Mouse (Mus musculus) forebrain, embryonic 10.5 days (tissue): Measurements from ENCODE around the gene Chrng. TPM values are rescaled to one million over a fixed set of nuclear protein-coding genes. Genes with fewer than 3 reads are reported as not detected.

ENCODE experiments used
- DNase-seq: peaks from one replicate; pipeline ENCODE4 v3.0.0-alpha.2; 2017; ENCODE audit warnings: low spot score; ENCODE audit errors: extremely low spot score
- H3K27ac ChIP-seq: fragments of 300-500 bp; sonication (generic); 2 replicates; pipeline ENCODE4 v1.5.1; 2016; ENCODE audit warnings: mild to moderate bottlenecking
- H3K27me3 ChIP-seq: fragments of 300-500 bp; sonication (generic); 2 replicates; pipeline ENCODE4 v1.6.1; 2016; ENCODE audit warnings: mild to moderate bottlenecking; ENCODE audit not compliant: poor library complexity, severe bottlenecking
- H3K36me3 ChIP-seq: fragments of 300-500 bp; sonication (generic); replicated peaks from 2 replicates; pipeline ENCODE4 v1.6.1; 2016; ENCODE audit warnings: mild to moderate bottlenecking, moderate library complexity
- H3K4me1 ChIP-seq: fragments of 300-500 bp; sonication (generic); 2 replicates; pipeline ENCODE4 v1.6.1; 2016
- H3K4me3 ChIP-seq: fragments of 300-500 bp; sonication (generic); 2 replicates; pipeline ENCODE4 v1.5.1; 2016; ENCODE audit warnings: mild to moderate bottlenecking, moderate library complexity
- H3K9me3 ChIP-seq: fragments of 300-500 bp; sonication (generic); 2 replicates; pipeline ENCODE4 v1.6.1; 2016; ENCODE audit warnings: mild to moderate bottlenecking, moderate library complexity
- WGBS: fragments of 180-500 bp; shearing (Covaris S2); methylation state at CpG from one replicate; pipeline ENCODE4 v1.1.7; 2016; 5-methylcytosine and 5-hydroxymethylcytosine counted together
- polyA plus RNA-seq: library from polyadenylated mRNA; unstranded; fragments of >200 nt; fragmentation: Nextera tagmentation; extraction: Ambion mirVana; gene quantifications from 2 replicates; pipeline ENCODE4 v1.2.1, GENCODE M21; 2016

The Chrng gene
- polyA plus RNA-seq, 1 experiment from 2014 or later: 0.36 TPM

DNA sequence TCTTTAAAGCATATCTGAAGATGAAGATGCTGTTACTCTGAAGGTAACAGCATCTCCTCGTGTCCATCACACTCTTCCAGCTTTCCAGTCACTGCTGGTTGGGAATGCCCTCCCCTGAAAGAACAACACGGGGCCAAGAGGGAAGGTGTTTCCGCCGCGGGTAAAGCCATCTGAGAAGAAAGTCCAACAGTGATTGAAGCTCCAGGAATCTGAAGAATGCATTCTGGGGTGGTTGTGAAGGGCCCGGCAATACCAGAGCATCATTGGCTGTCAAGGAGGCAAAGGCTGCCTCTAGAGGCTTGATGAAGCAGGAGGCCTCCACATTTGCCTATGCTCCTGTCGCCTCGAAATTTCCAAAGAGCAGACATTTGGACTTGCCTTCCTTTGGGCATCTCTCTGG, 34.6 kb downstream of the Chrng start:
- WGBS: 86% methylated on average over 8 of the region's 8 CpGs
- no peak for DNase-seq
- Histone ChIP-seq H3K27me3 (no peaks in the 10 kb centered on the region), H3K27ac (no peak overlapping the region), H3K4me1 (no peaks in the 10 kb centered on the region), H3K4me3 (no peak overlapping the region), H3K36me3 (peaks cover 63% of the 10 kb centered on the region), H3K9me3 (no peaks in the 10 kb centered on the region)

DNA sequence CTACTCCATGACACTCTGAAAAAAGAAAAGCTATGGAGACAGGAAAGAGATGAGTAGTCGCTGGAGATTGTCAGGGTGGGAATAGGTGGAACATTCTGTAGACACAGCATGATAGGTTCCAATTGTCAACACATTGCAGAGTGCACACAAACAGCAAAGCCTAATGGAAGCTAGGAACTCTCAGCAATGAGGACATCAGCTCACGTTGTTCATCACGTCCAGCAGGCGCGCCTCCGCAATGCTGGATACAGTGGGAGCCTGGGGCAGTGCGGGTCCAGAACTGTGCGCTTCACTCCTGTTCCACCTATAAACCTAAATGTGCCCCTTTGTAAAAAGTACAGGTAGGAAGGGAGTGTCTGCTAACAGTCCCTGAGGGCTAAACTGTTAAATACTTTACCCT, 38.6 kb downstream of the Chrng start:
- Histone ChIP-seq H3K4me3 (no peak overlapping the region), H3K4me1 (peaks cover 6% of the 10 kb centered on the region; the same call in 1 of the 2 replicates), H3K36me3 (peaks cover 23% of the 10 kb centered on the region), H3K27me3 (no peaks in the 10 kb centered on the region), H3K9me3 (no peaks in the 10 kb centered on the region), H3K27ac (no peak overlapping the region)
- 93% methylated on average over 8 of the region's 8 CpGs for WGBS
- DNase-seq: no peak

GRCm38 (mm10) chr1:87245430-87245829, 41.0 kb downstream of the Chrng start:
- WGBS: 61% methylated on average over 1 of the region's 1 CpGs
- Histone ChIP-seq H3K36me3 (peaks cover 3% of the 10 kb centered on the region; the same call in 1 of the 2 replicates), H3K9me3 (no peaks in the 10 kb centered on the region), H3K4me3 (no peak overlapping the region), H3K27ac (no peak overlapping the region), H3K27me3 (no peaks in the 10 kb centered on the region), H3K4me1 (peaks cover 6% of the 10 kb centered on the region; the same call in 1 of the 2 replicates)
- DNase-seq: no peak

DNA sequence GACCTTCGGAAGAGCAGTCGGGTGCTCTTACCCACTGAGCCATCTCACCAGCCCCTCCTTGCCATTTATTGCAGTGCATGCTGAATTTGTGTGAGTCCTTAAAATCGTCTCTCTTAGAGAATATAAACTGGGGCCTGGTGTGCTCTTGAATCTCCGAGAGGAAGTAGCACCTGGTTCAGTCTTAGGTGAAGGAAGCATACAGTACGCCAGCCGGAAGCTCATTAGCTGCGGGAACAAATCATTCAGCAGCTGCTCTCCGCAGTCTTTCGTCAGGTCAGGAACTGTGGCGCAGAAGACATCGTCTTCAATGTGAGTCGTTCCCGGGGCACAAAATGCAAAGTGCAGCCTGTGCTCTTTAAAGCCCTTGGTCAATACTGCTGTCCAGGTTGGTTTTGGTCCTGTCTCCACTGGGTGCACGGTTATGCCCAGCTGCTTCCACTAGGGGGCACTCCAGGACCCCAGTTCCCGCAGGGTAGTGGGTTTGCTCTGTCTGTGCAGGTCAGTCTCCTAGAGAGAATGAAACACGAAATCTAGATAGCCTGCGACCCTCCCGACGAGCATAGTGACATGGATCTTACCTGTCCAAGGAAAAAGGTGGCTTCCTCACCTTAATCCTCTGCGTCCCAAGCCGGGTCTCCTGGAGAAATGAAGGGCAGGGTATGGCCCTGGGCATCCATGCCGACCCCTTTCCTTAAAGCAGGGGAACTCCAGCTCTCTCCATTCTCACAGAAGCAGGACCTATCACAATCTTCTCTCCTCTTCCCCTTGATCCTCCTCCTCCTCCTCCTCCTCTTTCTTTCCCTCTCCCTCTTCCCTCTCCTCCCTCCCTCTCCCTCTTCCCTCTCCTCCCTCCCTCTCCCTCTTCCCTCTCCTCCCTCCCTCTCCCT, 41.7 kb downstream of the Chrng start:
- DNase-seq: peak; percentile 83

DNA sequence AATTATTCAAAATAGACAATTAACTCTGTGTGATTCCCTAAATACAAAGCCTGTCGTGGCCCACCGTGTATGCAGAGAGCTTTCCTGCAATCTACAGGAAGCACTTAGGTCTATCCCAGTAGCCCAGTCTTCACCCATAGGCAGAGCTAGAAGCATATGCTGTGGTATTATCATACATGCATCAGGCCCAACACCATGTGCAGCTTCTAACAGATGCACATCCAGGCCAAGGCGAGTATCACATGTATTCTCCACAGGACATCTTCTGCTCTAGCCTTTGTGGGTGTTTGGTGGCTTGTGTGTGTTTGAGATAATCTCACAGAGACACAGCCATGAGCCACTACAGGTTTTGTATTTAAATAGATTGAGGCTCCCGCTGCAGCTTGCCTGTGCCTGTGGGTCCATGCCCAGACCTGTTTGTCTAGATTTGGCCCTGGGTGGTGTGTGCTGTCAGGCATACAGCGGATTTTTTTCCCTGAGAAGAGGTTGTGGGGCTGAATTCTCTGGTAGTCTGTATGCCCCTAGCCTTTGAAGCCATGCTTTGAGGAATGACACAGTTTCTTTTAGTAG, 47.7 kb downstream of the Chrng start:
- Histone ChIP-seq H3K27me3 (0 out of 2 replicates have a peak, but pooled peaks cover 5% of the 10 kb centered on the region), H3K4me1 (peaks cover 5% of the 10 kb centered on the region; the same call in 1 of the 2 replicates), H3K9me3 (no peaks in the 10 kb centered on the region), H3K4me3 (no peak overlapping the region), H3K36me3 (no peaks in the 10 kb centered on the region), H3K27ac (no peak overlapping the region)
- WGBS: 66% methylated on average over 5 of the region's 5 CpGs
- no peak for DNase-seq

More for the DNA sequence above, 41.7 kb downstream of the Chrng start:
- Histone ChIP-seq H3K36me3 (no peaks in the 10 kb centered on the region), H3K9me3 (no peaks in the 10 kb centered on the region), H3K4me3 (peak overlapping the region; percentile 24; the same call in 1 of the 2 replicates), H3K4me1 (peaks cover 6% of the 10 kb centered on the region; the same call in 1 of the 2 replicates), H3K27me3 (no peaks in the 10 kb centered on the region), H3K27ac (peak overlapping the region; percentile 35; the same call in 1 of the 2 replicates)
- WGBS: 28% methylated on average over 22 of the region's 22 CpGs

DNA sequence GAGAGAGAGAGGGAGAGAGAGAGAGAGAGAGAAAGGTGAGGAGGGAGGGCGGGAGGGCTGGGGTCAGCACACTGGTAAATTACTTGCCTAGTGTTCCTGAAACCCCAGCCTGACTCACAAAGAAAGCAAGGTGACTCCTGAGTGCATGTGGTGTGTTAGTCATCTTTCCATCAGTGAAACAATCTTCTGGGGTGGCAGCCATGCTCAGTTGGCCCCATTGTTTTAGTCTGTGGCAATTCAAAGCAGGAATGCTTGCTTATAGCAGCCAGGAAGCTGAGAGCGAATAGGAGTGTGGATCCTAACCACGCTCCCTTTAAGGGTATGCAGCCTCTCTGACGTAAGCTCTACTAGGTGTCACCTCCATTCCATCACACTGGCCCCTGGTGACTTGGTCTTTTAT, 50.7 kb downstream of the Chrng start:
- H3K4me3 ChIP-seq: no peak overlapping the region
- 73% methylated on average over 4 of the region's 4 CpGs for WGBS
- H3K36me3 ChIP-seq: no peaks in the 10 kb centered on the region
- DNase-seq: no peak
- peaks cover 32% of the 10 kb centered on the region for H3K27me3 ChIP-seq
- H3K9me3 ChIP-seq: no peaks in the 10 kb centered on the region
- peaks cover 19% of the 10 kb centered on the region for H3K4me1 ChIP-seq
- no peak overlapping the region for H3K27ac ChIP-seq

- Histone ChIP-seq H3K4me1 (peaks cover 20% of the 10 kb centered on the region), H3K9me3 (no peaks in the 10 kb centered on the region), H3K4me3 (no peak overlapping the region), H3K27me3 (peaks cover 51% of the 10 kb centered on the region), H3K36me3 (no peaks in the 10 kb centered on the region), H3K27ac (no peak overlapping the region)
- WGBS: 15% methylated on average over 11 of the region's 11 CpGs
- no peak for DNase-seq
These were observed 53.2 kb downstream of the Chrng start for GRCm38 (mm10) chr1:87257691-87258090.

GRCm38 (mm10) chr1:87258484-87258883, 54.0 kb downstream of the Chrng start:
- peaks cover 27% of the 10 kb centered on the region for H3K4me1 ChIP-seq
- no peak for DNase-seq
- H3K4me3 ChIP-seq: no peak overlapping the region
- H3K27me3 ChIP-seq: peaks cover 59% of the 10 kb centered on the region
- H3K9me3 ChIP-seq: no peaks in the 10 kb centered on the region
- no peak overlapping the region for H3K27ac ChIP-seq
- no peaks in the 10 kb centered on the region for H3K36me3 ChIP-seq
- 18% methylated on average over 14 of the region's 14 CpGs for WGBS

- H3K27me3 ChIP-seq: peaks cover 67% of the 10 kb centered on the region
- H3K36me3 ChIP-seq: no peaks in the 10 kb centered on the region
These were observed 54.9 kb downstream of the Chrng start for GRCm38 (mm10) chr1:87259316-87259715.

More at GRCm38 (mm10) chr1:87259316-87259715, 54.9 kb downstream of the Chrng start:
- H3K9me3 ChIP-seq: no peaks in the 10 kb centered on the region
- peaks cover 36% of the 10 kb centered on the region for H3K4me1 ChIP-seq
- DNase-seq: no peak
- no peak overlapping the region for H3K4me3 ChIP-seq
- 88% methylated on average over 2 of the region's 2 CpGs for WGBS
- H3K27ac ChIP-seq: no peak overlapping the region

Other genes with a start within 250 kb of the Chrng start
- not detected in 2 replicates for gene Alppl2, start 114.7 kb upstream of the Chrng start, polyA plus RNA-seq
- gene Alpi, start 103.1 kb upstream of the Chrng start, polyA plus RNA-seq: not detected in 2 replicates
- gene Akp3, start 79.7 kb upstream of the Chrng start, polyA plus RNA-seq: not detected in 2 replicates
- gene Ecel1, start 48.1 kb upstream of the Chrng start, polyA plus RNA-seq: 1.1 and 1.2 TPM in 2 replicates
- gene Prss56, start 21.3 kb upstream of the Chrng start, polyA plus RNA-seq: not detected in 2 replicates
- gene Chrnd, start 14.1 kb upstream of the Chrng start, polyA plus RNA-seq: not detected in 2 replicates
- gene Eif4e2, start 9.3 kb downstream of the Chrng start, polyA plus RNA-seq: 162 and 168 TPM in 2 replicates
- 1.6 and 2.5 TPM in 2 replicates for gene Efhd1, start 59.7 kb downstream of the Chrng start, polyA plus RNA-seq
- gene Gigyf2, start 122.3 kb downstream of the Chrng start, polyA plus RNA-seq: 47.4 and 52.6 TPM in 2 replicates
- 0.55 and 0.58 TPM in 2 replicates for gene Kcnj13, start 190.1 kb downstream of the Chrng start, polyA plus RNA-seq